Mouse (Mus musculus) lung, embryonic 14.5 days (tissue): ENCODE data around the gene Ikbkg. TPM values are rescaled to one million over a fixed set of nuclear protein-coding genes. Genes with fewer than 3 reads are reported as not detected.
"Not testable (repeated sequence)": the region's sequence is repeated elsewhere in the genome, so short reads cannot be mapped to it uniquely, and the experiment has no call there.

Experiments used
- ATAC-seq: fragments of 200-750 bp; cut with Nextera tagmentation; 2 replicates; pipeline ENCODE4 v1.8.0; 2017; ENCODE audit warnings: mild to moderate bottlenecking, moderate TSS enrichment, moderate library complexity; ENCODE audit not compliant: insufficient read depth
- DNase-seq: peaks from one replicate; pipeline ENCODE4 v3.0.0-alpha.2; 2015
- H3K27ac ChIP-seq: fragments of 300-500 bp; sonication (generic); 2 replicates; pipeline ENCODE4 v1.5.1; 2014; ENCODE audit warnings: low read depth, mild to moderate bottlenecking, moderate library complexity
- H3K27me3 ChIP-seq: fragments of 300-500 bp; sonication (generic); 2 replicates; pipeline ENCODE4 v1.6.1; 2014; ENCODE audit warnings: low read length, control low read depth; ENCODE audit not compliant: insufficient read depth
- H3K36me3 ChIP-seq: fragments of 300-500 bp; sonication (generic); 2 replicates; pipeline ENCODE4 v1.6.1; 2014; ENCODE audit warnings: control low read depth; ENCODE audit not compliant: insufficient read depth
- H3K4me1 ChIP-seq: fragments of 300-500 bp; sonication (generic); 2 replicates; pipeline ENCODE4 v1.6.1; 2014; ENCODE audit warnings: antibody characterized with exemption, control low read depth; ENCODE audit not compliant: insufficient read depth
- H3K4me2 ChIP-seq: fragments of 300-500 bp; sonication (generic); 2 replicates; pipeline ENCODE4 v1.6.1; 2014; ENCODE audit warnings: mild to moderate bottlenecking
- H3K4me3 ChIP-seq: fragments of 300-500 bp; sonication (generic); 2 replicates; pipeline ENCODE4 v1.5.1; 2014; ENCODE audit warnings: low read depth, low read length
- H3K9ac ChIP-seq: fragments of 300-500 bp; sonication (generic); 2 replicates; pipeline ENCODE4 v1.6.1; 2014
- H3K9me3 ChIP-seq: fragments of 300-500 bp; sonication (generic); 2 replicates; pipeline ENCODE4 v1.6.1; 2016; ENCODE audit warnings: low read depth, low read length, control low read depth
- CTCF ChIP-seq: IDR thresholded peaks from 2 replicates; pipeline ENCODE4 v1.5.1; 2016; ENCODE audit warnings: antibody characterized with exemption, low read depth
- WGBS: fragments of 180-500 bp; shearing (Covaris S2); extraction: QIAGEN DNeasy Blood & Tissue Kit; methylation state at CpG from one replicate; pipeline ENCODE4 v1.1.7; 2014; 5-methylcytosine and 5-hydroxymethylcytosine counted together
- polyA plus RNA-seq: library from polyadenylated mRNA; unstranded; fragments of >200 nt; fragmentation: Nextera tagmentation; extraction: Ambion mirVana; gene quantifications from 2 replicates; pipeline ENCODE4 v1.2.1, GENCODE M21; 2014

Gene Ikbkg
- polyA plus RNA-seq = 19.6 and 20.0 TPM in 2 replicates

DNA sequence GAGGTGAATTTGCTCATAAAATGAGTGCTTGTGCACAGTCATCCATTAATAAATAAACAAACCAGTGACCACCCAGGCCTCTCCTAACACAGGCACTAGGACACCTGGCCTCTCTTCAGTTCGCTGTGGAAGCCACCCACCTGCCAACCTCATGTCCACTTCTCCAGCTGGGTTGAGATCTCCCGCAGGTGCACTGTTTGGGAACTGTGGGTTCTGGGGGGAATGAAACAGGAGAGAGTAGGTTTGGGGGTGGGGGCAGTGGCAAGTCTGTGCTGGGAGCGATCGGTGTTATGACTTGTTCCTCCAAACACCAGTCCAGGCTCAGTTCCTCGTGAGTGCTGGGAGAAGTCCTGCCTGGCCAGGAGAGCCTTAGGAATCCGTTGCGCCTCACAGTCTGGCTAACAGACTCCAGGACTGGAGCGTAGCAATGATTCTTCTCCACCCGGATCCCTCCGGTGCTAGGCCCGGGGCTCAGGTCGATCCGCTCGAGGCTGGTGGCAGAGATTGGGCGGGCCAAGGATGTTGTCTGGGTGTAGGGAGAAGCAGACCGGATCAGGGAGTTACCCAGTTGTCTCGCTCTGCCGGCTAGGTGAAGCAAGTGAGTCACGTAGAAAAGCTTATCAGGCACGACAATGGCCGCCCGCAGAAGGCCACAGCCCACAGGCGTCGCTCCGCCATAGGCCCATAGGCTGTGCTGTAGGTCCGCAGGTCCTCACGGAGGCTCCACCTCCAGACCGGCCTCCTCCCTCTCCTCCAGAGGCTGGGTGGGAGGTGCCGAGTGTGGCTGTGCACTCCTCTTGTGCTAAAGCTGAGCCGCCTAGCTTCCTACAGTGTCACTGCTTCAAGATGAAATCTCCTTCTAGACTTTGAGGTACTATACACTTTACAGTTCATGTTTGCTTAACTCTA lies at the start of gene Ikbkg, which contains the start of gene Fam3a:
Ikbkg (plus strand) TSS at position 756 of the 909 bp plus-strand sequence.
Fam3a (minus strand) TSS at position 738 of the 909 bp plus-strand sequence.
- 12% methylated on average over 27 of the region's 30 CpGs for WGBS

DNA sequence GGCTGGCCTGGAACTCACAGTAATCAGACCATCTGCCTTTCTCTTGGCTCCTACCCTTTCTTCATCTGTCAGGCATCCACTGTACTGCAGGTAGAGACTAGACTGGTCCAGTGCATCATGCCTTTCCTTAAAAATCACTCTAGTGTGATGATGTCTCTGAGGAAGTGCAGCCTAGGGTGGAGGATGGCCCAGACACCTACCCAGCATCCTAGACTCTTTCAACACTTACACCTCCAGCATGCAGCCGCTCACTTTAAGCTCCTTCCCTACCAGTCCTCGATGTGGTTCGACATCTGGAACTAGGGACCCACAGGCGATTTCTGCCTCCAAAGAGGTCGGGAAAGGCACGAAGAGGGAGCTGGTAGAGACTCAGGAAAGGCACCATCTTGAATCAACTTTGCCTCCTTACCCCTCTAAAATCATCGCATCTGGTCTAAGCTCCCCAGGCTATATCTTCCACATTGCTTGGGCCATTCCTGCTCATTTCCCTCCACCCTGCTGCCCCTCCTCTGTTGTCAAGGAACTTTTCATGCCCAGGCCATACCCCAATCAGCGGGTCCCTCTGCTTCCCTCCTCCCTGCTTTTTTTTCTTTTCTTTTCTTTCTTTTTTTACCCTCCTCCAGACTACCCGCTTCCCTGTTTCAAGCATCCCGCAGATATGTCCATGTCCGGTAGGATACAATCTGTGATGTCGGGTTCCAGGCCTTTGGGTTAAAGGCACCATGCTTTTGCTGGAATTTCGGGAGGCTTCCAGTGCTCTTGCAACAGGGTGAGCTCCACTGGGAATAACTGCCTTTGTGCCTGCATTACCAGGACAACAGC lies 40.2 kb upstream of the Ikbkg start:
- Histone ChIP-seq H3K27me3 (no peaks in the 10 kb centered on the region), H3K4me3 (peak overlapping the region; percentile 47), H3K27ac (no peak overlapping the region), H3K9ac (peak overlapping the region; percentile 48), H3K36me3 (no peaks in the 10 kb centered on the region), H3K9me3 (no peaks in the 10 kb centered on the region), H3K4me2 (peak overlapping the region; percentile 67), H3K4me1 (no peaks in the 10 kb centered on the region)
- WGBS = 20% methylated on average over 13 of the region's 13 CpGs
- peak; percentile 72 for ATAC-seq
- DNase-seq = peak; percentile 4
- TF ChIP-seq CTCF = no peak

More for the DNA sequence above, at the start of gene Ikbkg, which contains the start of gene Fam3a:
- Histone ChIP-seq H3K4me2 (peak within 1 kb of the TSS; percentile 67), H3K4me3 (peak within 1 kb of the TSS; percentile 51), H3K27ac (peak within 1 kb of the TSS; percentile 88), H3K9me3 (no peaks in the 10 kb centered on the region), H3K36me3 (no peaks in the 10 kb centered on the region), H3K4me1 (no peaks in the 10 kb centered on the region), H3K9ac (peak within 1 kb of the TSS; percentile 77), H3K27me3 (no peaks in the 10 kb centered on the region)
- peak; percentile 64 for TF ChIP-seq CTCF
- ATAC-seq (peak; percentile 100), DNase-seq (peak; percentile 91)

DNA sequence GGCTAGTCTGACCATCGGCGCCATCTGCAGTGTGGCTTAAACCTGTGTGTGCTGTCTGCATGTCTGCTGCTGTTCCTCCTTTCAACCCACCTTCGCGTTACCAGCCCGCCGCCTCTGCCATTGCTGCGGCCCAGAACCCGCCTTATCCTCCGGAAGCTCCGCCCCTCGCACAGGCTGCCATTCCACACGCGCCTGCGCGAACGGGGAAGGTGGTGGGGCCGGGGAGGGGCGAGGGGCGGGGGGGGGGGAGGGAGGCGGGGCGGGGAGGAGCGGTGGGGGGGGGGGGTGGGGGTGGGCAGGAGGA lies 39.7 kb upstream of the Ikbkg start, which contains the start of gene Lage3:
Lage3 (minus strand) TSS at position 152 of the 304 bp plus-strand sequence.
- Histone ChIP-seq H3K4me3 (peak within 1 kb of the TSS; percentile 47), H3K36me3 (no peaks in the 10 kb centered on the region), H3K9me3 (no peaks in the 10 kb centered on the region), H3K4me1 (no peaks in the 10 kb centered on the region), H3K27me3 (no peaks in the 10 kb centered on the region), H3K9ac (peak within 1 kb of the TSS; percentile 48), H3K4me2 (peak within 1 kb of the TSS; percentile 67), H3K27ac (no peak within 1 kb of the TSS)
- no peak for TF ChIP-seq CTCF
- ATAC-seq = peak; percentile 89
- 27% methylated on average over 11 of the region's 22 CpGs for WGBS
- DNase-seq = peak; percentile 87

DNA sequence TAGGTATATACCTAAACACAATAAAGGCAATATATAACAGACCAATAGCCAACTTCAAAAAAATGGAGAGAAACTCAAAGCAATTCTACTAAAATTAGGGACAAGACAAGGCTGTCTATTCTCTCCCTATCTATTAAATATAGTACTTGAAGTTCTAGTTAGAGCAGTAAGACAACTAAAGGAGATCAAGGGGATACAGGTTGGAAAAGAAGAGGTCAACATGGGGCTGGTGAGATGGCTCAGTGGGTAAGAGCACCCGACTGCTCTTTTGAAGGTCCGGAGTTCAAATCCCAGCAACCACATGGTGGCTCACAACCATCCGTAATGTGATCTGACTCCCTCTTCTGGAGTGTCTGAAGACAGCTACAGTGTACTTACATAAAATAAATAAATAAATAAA lies 36.0 kb upstream of the Ikbkg start:
- H3K9ac ChIP-seq, ATAC-seq, H3K4me1 ChIP-seq, H3K27ac ChIP-seq, H3K4me3 ChIP-seq, H3K27me3 ChIP-seq, H3K36me3 ChIP-seq, H3K9me3 ChIP-seq, DNase-seq, H3K4me2 ChIP-seq: not testable (repeated sequence)
- WGBS = 77% methylated on average over 3 of the region's 3 CpGs

DNA sequence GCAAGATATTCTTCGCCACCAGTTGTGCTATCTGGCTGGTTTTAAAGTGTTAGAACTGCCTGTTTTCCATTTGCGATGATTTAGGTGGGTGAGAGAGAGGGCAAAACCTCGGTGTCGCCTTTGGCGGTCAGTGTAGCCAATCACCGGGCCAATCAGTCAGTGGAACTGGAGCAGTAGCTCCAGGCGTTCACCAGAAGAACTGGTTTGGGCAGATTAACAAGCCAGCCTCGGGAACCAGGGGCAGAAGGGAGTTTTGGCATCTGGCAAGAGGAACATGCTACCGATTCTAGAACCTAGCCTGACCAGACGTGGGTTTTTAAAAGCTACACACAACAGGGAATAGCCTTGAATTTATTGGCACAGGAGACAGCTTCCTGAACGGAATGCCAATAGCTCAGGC lies 33.9 kb upstream of the Ikbkg start:
- Histone ChIP-seq H3K9me3 (no peaks in the 10 kb centered on the region), H3K9ac (no peak overlapping the region), H3K4me1 (no peaks in the 10 kb centered on the region), H3K36me3 (no peaks in the 10 kb centered on the region), H3K27me3 (no peaks in the 10 kb centered on the region), H3K4me2 (no peak overlapping the region), H3K4me3 (no peak overlapping the region), H3K27ac (no peak overlapping the region)
- ATAC-seq = no peak
- peak; percentile 30 for DNase-seq
- TF ChIP-seq CTCF = no peak
- 36% methylated on average over 11 of the region's 11 CpGs for WGBS

DNA sequence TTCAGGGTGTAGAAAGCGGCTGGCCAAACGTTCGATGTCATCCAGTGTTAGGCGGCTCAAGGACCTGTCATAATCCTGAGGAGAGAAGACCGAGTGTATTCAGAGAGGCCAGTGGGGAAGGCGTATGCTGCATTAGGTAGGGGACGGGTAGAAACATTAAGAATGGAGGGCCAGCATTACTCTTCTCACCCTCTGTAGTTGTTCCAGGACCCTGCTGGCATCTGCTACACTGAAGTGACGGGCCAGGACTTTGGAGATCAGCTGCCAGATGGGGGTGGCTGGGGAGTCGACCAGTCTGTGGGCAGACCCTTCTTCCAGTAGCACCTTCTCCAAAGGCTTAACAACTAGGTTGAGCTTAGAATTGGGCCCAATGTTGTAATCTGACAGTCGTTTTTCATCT lies 25.6 kb upstream of the Ikbkg start:
- no peaks in the 10 kb centered on the region for H3K4me1 ChIP-seq
- DNase-seq (no peak), ATAC-seq (no peak)
- H3K27me3 ChIP-seq = no peaks in the 10 kb centered on the region
- H3K9ac ChIP-seq = peak overlapping the region; percentile 77
- H3K4me3 ChIP-seq = peak overlapping the region; percentile 57
- no peaks in the 10 kb centered on the region for H3K9me3 ChIP-seq
- no peaks in the 10 kb centered on the region for H3K36me3 ChIP-seq
- TF ChIP-seq CTCF = no peak
- no peak overlapping the region for H3K27ac ChIP-seq
- H3K4me2 ChIP-seq = peak overlapping the region; percentile 59
- 57% methylated on average over 10 of the region's 10 CpGs for WGBS
